Mouse (Mus musculus) kidney, adult 10 weeks (tissue): ENCODE measurements around the gene Gm20809. TPM values are rescaled to one million over a fixed set of nuclear protein-coding genes. Genes with fewer than 3 reads are reported as not detected.

ENCODE experiments used
- polyA plus RNA-seq: library from polyadenylated mRNA; stranded (reverse); fragments of 350-450 nt; fragmentation: Illumina TruSeq; extraction: RNeasy Lipid Tissue Mini Kit (QIAGEN cat#74804); gene quantifications from one replicate; pipeline ENCODE4 v1.2.3, GENCODE M21; 2014; ENCODE audit warnings: low read depth, low replicate concordance

The Gm20809 gene
- not detected for polyA plus RNA-seq

GRCm38 (mm10) chrY:24454757-24455156 is at the start of gene Gm20809:
TSS of gene Gm20809 (plus strand) at chrY:24455057.

